Mouse (Mus musculus): ENCODE measurements around the gene Meis2. TPM values are rescaled to one million over a fixed set of nuclear protein-coding genes. Genes with fewer than 3 reads are reported as not detected.

Gene Meis2
- total RNA-seq, 2 experiments from 2014 or later, result 159 to 160 TPM

DNA sequence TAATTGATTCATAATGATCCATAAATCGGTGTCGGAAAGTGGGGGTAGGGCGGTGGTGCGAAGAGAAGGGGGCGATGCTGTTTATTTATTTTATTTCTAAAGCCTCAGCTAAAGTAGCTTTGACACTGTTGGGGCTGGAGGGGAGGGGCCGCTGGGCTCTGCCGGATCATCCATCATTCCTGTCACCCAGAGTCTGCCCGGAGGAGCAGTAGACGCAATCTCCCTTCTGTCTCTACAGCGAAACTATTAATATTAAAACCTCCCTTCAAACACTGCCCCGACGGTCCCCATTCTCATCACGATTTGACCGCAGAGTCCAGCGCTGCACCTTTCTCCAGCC lies 205.5 kb downstream of the Meis2 start:
- DNase-seq (ENCODE audit: low spot score in 2 of 2), result no peak

DNA sequence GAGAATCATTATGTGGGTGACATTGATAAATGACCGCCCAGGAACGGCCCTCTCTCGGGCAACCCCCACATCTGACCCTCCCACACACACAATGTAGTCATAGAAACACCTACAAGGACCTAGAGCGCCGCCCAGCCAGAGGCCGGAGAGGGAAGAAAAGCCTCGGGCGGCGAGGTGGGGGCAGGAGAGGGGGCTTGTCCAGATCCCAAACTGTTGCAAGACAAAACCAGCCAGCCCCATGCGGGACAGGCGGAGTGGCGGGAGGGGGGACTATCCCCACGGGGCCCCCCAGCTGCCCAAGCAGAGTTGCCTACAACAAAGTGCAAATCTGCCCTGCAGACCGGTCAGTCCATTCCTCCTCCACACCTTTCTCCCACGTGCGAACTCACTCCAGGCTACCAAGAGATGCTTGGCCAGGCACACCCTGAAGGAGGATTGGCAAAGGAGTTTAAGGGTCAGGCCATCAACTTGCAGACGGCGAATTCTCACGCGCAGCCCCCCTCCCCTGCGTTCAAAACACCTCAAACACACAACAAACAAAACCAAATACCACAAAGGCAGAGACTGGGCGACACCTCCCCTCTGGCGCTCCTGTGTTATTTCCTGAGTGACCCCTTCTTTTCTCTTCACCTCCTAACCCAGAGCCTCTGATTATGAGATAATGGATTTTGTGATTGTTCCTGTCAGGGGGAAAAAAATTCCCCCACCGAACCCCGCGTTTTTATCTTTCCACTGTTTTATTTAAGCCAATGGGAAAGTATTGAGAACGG lies 206.1 kb downstream of the Meis2 start:
- DNase-seq (ENCODE audit: low spot score in 2 of 2), result peak; percentile 41 to 50

DNA sequence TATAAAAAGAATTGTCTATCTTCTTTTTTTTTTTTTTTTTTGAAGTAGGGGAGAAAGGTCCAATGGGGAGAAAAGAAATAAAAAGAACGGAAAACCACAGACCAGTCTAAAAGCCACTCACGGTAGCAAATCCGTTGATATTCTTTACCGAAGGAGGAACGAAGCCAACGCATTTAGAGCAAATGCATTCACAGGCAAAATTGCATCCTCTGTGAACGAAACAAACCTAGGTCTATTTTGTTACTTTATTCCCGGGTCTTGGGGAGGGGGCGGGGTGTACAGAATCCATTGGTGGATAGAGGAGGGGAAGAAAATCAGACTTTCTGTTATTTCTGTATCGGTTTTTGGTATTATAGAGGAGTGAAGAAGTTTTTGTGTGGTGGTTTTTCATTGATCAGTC lies 206.7 kb downstream of the Meis2 start:
- DNase-seq (ENCODE audit: low spot score in 2 of 2), result no peak

DNA sequence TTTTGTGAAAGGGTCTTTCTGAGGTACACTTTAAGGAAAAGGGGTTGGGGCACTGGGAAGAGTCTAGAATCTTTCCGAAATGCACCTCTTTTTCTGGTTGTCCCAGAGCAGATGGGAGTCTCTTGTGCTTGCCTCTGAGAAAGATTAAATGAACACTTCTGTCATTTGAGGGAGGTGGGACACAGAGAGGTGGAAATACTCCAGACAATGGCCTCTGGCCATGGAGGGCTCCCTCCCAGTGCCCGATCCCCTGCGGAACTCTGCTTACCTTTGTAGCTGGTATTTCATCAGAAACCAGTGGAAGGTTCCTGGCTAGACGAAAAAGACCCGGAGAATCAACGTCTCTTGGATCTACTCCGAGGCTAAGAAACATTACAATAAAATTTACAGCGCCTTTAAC lies 207.4 kb downstream of the Meis2 start:
- DNase-seq (ENCODE audit: low spot score in 2 of 2), result no peak

DNA sequence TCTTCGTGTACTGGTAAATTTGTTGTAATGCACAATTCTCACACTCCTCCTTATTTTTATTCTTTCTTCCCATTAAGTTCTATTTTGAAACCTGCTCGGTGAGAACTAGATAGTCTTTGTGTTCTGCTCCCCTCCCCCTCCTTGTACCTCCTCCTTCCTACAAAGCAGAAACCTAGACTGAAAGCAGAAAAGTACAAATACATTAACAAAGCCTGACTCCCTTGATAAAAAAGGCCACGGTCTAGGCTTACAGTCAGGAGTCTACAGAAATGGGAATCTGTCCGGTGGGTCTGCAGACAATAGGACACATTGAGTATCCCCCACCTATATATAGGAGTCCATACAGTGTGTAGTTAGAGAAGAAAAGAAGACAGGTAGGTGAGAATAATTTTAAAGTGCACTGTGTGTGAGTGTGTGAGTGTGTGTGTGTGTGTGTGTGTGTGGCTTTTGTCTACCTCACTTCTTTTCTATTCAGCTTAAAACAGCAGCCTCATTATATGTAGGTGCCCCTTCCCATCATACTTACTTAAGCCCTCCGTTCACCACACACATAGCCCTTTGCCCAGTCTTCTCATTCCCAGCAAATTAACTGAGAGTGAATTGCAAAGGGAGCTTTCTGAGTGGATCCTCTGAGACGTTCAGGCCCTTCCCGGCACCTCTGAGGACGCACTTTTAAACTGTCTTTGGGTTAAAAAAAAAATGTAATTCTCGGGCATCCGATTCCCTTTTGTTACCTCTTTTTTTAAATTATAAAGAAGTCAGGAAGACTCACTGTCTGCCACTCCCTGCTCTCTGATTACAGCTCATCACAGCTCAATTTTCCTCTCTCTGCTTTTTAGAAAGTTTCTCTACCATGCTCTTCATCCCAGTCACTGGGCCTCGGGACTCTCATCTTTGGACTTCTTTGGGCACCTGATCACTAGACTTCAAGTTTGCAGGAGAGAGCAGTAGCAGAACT lies 208.2 kb downstream of the Meis2 start:
- no peak for DNase-seq (ENCODE audit: low spot score in 2 of 2)

DNA sequence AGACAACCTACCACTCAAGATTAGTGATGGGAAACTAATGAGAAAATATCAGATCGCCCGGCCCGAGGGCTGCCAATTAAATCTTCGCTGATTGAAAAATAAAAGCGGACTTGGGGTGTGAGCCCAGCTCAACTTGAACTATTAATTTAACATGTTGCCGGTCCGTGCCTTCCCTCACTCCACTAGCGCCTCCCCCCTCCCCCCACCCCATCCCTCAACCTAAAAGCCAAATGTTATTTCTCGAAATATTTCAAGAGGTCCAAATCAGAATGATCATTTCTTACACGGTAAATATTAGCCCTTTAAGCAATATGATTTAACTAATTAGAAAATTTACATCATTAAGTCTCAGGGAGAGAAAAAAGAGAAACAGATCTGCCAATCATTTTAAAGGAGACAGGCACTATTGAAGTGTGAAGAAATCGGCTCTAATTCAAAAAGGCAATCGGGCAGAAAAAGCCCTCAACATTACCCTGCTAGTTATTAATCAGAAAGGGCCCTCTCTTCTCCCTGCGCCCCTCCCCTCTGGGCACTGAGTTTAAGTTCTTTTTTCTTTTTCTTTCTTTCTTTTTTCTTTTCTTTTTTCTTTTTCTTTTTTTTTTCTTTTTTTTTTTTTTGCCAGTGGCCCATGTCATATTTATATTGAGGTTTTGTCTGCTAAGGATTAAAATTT lies 209.1 kb downstream of the Meis2 start:
- no peak for DNase-seq (ENCODE audit: low spot score in 2 of 2)

DNA sequence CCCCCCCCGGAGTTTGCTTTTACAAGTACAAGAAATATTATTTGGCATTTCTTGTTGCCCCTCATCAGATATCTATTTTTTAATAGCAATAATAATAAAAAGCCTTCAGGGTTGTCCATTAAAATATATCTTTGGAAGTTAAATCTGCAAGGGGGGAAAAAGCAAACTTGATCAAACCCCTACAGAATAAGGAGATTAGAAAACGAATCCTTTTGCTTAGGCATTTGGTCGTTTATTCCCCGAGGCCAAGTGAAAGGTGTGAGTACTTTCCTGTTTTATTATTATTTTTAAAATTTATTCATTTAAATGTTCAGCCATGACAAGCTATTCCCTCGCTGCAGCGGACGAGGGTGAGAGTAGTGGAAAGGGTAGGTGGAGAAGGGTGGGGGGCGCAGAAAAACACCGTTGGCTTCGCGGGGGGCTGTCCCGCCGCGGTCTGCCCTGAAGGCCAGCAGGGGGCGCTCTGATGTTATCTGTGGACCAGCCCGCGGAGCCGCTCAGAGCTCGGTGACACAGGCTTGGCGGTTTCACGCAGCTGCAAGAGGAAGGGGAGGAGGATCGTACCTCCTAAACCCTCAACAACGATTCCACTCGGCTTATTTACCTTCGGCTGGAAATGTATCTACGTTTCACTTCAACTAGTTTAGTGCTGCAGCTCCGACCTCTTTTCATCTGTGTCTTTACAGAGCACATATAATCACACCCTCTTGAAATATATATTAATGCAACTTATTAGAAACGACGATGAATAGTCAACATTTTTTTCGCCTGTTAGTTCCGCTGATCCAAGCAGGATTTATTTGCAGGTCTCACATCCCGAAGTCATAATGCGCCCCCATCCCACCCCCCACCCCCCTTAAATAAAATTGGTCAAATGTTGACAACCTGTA lies 209.9 kb downstream of the Meis2 start:
- peak; percentile 67 to 75 for DNase-seq (ENCODE audit: low spot score in 2 of 2)

DNA sequence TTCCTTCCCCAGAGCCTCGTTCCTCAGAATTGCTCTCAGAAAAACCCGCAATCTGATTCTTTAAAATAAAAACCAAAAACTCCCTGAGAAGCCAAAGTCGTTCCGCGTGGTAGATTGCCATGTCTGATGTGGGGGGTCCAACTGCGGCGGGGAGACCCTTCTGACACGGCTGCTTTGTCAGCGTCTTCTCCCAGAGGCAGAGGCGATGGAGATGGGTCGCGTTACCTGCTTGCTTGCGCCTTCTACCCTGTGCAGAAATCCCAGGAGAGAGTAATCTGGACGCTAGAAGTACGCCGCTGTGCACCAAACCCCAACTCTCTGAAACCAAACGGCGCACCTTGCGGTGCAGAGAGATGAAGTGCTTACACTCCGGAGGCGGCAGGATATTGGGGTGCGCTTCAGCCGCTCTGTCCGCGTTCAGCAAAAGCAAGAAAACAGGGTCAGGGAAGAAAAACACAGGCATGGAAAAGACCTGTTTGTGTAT lies 210.8 kb downstream of the Meis2 start:
- DNase-seq (ENCODE audit: low spot score in 2 of 2), result no peak

DNA sequence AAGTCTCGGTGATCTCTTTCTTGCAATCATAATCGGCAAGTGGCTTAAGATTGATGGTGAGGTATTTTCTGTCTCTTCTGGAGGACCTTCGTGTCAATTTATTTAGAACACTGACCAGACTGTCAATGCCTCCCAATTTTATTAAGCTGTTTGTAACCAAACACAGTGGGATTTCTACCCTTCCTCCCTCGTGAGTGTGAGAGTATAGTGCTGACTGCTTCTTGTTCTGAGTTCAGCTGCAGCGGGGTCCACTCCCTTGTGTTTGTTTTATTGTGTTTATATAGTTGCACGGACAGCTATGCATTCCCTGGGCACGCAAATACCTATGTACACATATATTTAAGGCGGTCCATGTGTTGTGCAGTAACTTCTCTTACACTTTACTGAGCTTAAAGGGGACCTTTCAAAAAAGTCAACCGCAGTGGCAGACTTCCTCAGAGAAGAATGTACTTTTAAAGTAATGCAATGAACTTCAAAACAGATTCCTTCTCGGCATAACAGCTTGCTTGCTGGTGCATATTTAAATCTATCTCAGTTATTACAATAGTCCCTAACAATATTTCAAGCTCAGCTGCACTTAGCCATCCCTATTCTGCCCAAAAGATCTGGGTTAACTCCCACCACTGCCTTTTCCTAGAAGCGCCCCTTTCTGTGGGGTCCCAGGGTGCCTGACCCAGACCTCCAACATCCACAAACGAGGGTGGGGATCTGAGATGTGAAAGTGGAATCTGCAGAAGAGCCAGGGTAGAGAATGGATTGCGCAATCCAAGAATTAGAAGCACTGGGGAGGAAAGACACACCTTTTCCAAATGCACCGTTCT lies 211.4 kb downstream of the Meis2 start:
- DNase-seq (ENCODE audit: low spot score in 2 of 2), result no peak

DNA sequence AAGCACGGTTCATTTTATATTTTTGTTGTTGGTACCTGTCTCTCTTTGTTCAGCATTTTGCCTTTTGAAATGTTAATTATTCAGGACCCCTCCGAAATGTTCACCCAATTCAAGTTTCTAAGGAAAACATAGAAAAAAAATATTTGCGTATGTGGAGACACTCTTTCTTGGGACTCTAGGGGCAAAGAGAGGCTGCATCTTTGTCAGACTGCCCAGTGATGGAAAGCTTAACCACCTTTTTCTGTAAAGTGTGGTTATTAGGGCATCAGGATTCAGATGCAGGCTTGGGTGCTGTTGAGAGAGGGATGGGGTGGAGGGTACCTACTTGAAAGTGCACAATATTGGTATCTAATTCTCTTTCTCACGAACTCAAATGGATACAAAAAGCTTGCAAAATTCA lies 212.4 kb downstream of the Meis2 start:
- DNase-seq (ENCODE audit: low spot score in 2 of 2), result no peak

DNA sequence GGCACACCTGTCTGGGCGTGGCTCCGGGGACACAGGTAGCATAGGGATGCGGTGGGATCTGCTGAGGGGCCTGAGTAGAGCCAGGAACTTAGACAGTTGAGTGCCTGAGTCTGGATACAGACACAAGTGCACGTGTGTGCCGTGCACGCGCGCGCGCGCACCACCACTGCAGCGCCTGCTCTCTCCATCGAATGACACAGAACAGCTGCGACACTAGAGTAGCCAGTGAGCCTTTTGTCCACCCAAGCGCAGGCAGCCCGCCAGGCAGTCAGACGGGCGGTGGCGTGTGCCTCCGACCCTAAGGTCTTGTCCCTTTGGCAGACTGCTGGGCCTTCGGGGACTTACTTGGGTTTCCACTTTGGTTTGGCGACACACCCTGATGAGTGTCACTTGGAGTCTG lies 213.0 kb downstream of the Meis2 start:
- DNase-seq (ENCODE audit: low spot score in 2 of 2), result peak in 1 of 2 experiments; percentile 21

DNA sequence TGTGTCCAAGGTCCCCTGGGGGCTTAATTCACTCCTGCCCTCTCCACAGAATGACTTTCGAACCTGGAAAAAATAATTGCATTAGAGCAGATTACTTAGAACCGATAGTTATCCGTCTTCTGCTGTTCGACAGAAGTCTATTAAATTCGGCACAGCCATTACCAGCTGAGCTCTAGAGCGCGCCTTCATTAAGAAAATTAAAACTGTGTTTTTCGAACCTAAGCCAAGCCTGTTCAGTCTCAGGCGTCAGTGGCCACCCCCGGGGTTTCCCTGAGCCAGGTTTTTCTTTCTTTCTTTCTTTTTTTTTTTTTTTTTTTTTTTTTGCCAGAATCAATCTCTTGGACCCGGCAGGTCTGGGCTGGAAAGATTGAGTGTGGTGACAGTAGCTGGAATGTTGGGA lies 213.5 kb downstream of the Meis2 start:
- DNase-seq (ENCODE audit: low spot score in 2 of 2), result no peak

DNA sequence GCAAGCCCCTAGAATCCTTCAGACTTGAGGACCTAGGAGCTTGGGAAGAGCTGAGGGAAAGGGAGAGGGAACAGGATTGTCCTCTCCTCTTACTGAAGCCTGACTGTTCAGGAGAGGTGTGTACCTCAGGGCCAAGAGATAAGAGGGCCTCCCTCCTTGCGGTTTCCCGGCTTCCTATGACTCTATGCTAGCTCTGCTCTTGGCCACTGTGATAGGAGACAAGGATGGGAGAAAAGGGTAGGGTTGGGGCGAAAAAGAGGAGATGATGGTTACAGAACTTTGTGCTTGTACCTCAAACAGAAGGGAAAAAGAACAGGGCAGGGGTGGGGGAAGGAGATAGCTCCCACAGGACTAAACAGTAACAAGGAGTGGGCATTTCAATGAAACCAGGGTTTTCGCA lies 214.7 kb downstream of the Meis2 start:
- DNase-seq (ENCODE audit: low spot score in 2 of 2), result no peak

DNA sequence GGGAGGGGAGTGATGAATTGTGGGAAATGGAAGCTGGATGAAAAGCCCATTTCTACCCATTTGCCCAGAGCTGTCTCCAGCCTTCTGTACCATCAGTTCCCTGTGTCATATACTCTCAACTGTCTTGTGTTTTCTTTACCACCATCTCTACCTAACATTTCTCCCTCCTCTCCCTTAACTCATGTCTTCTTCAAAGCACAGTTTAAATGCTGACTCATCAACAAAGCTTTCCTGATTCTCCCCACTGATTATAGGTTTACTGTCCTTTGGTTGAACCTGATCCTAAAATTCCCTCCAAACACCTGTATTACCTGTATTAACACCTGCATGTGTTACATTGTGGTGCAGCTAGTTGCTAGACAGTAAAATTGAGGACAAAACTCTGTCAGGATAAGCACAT lies 222.8 kb downstream of the Meis2 start:
- DNase-seq (ENCODE audit: low spot score in 2 of 2), result no peak

DNA sequence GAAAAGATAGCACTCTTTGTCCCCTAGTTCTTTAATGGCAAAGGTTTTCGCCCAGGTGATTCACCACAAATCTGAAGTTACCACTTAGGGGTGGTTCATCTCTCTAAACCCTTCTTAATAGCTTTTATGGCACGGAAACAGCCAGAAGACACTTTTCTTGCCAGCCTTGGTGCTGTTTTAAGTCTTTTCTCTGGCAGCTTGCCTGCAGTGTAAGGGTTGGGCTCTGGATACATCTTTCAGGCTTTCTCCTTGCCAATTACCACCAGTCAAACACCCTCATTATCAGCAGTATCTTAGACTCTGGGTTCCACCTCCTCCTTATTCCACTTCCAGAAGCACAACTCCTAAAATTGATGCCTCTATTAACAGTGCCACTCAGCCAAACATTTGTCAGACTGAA lies 229.6 kb downstream of the Meis2 start:
- no peak for DNase-seq (ENCODE audit: low spot score in 2 of 2)

DNA sequence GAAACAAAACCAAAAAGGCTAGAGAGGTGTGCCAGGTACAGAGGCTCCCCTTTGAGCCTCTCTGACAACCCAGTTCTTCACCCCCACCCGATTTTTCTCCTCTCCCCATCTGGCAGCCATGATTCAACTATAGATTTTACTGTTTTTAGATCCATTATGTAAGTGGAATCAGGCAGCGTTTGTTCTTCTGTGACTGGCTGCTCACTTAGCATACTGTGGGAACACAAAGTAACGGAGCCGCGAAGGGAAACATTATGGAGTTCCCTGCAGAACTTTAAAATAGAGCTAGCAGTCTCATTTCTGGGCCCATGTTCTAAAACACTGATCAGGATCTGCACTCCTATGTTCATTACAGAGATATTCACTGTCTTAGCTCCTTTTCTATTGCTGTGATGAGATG lies 243.3 kb downstream of the Meis2 start:
- no peak for DNase-seq (ENCODE audit: low spot score in 2 of 2)

DNA sequence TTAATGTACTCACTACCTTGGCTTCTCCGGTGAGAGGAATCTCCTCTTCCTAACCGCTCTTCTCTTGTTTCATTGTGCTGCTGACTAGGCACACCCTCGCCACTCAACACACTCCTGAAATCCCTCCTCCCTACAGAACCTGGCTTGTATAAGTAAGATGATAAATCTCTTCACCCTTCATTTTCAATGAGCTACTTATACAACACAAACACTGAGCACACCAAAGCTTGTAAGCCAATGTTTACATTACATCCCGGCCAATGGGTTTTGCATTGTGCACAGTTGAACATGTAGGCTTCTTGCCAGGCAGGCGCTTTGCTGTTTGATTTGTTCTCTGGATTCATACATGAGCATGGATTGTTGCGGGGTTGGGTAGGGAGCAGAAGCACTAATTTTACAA lies 247.7 kb downstream of the Meis2 start:
- no peak for DNase-seq (ENCODE audit: low spot score in 2 of 2)

DNA sequence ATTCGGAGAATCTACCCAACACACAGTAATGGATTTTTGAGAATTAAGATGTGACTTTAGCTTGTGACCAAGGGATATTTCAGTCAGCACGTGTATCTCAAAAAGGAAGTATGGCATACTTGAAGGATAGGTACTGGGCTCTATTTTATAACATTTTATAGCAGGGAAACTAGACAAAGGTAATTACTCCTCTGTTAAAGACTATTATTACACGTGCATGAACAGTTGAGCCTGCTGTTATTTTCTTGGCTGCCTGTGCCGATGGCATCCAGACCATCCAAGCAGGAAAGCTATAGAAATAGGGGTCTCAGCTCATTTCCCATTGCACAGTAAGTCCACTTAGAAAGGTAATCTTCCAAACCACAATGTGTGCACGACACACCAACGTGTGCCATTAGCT lies 251.9 kb downstream of the Meis2 start:
- DNase-seq (ENCODE audit: low spot score in 2 of 2), result no peak

DNA sequence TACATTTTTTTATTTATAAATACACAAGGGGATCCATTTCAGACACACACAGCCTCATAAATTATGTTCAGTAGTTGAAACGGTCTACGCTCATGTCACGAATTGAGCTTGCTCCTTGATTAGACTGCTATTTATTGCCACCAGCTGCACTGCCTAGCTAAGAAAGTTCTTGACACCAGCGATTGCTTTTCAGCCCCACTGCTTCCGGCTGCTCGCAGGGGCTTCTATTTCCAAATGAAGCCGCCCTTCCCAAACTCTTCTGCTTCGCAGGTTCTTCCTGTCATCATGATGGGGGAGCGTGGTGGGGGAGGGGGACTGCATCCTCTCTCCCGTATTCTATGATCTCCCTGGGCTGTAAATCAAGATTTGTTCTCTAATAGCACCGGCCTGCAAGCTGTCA lies 252.3 kb downstream of the Meis2 start:
- no peak for DNase-seq (ENCODE audit: low spot score in 2 of 2)
